Mouse (Mus musculus): Measurements from ENCODE around the gene Stt3a.

- TF ChIP-seq CTCF (IDR thresholded peaks at IDR 0.05; ENCODE audit: low read depth) (no peak), EP300 (IDR thresholded peaks at IDR 0.05; ENCODE audit: low read depth) (no peak)
Observed at GRCm38 (mm10) chr9:36681424-36681823, 86.1 kb downstream of the Stt3a start.

Data from liver, embryonic 14.5 days (tissue).